ENCODE assay signal across 11 mouse cellular contexts in genomic region chr6:100197102-100197501, GRCm38 (mm10).
A peak's percentile ranks its signal among the peaks of the same experiment; 100 is the strongest.
DNase-seq lines count a peak whose midpoint lies in the region; ATAC-seq and TF ChIP-seq lines count a peak whose summit lies in the region.
"Had no signal": no experiment of that assay in that cellular context is flagged by ENCODE, and none has a peak within 500 bp of the region (broad histone marks: within the 10 kb centered on the region; RNA-seq: fewer than 3 reads in every experiment).

No protein-coding gene starts in this region.

- DNase-seq in forebrain, postnatal 0 days: no peak
- no peak for DNase-seq in lung, adult 2 months
- peak; percentile 41 for DNase-seq in gastrocnemius, postnatal 25 days
- DNase-seq in thymus, postnatal 4 days: no peak
- DNase-seq in adrenal gland, postnatal 10 days: no peak
- DNase-seq: adrenal gland, adult 8-10 months had no signal

- H3K36me3 ChIP-seq in forebrain, postnatal 0 days (ENCODE audit: insufficient read depth): no peaks in the 10 kb centered on the region
- H3K36me3 ChIP-seq in forebrain, embryonic 12.5 days (replicated peaks): no peaks in the 10 kb centered on the region
- no peaks in the 10 kb centered on the region for H3K36me3 ChIP-seq in lung, embryonic 15.5 days
- H3K36me3 ChIP-seq in neural tube, embryonic 14.5 days (ENCODE audit: control insufficient read depth, insufficient read depth, low read length): no peaks in the 10 kb centered on the region

- H3K9me3 ChIP-seq in forebrain, postnatal 0 days (ENCODE audit: low read length): no peaks in the 10 kb centered on the region
- no peaks in the 10 kb centered on the region for H3K9me3 ChIP-seq in forebrain, embryonic 12.5 days
- no peaks in the 10 kb centered on the region for H3K9me3 ChIP-seq in lung, embryonic 15.5 days
- H3K9me3 ChIP-seq in neural tube, embryonic 14.5 days (ENCODE audit: control insufficient read depth, low read length): no peaks in the 10 kb centered on the region

- ATAC-seq in forebrain, postnatal 0 days: peak; percentile 60
- no peak for ATAC-seq in forebrain, embryonic 12.5 days (ENCODE audit: low FRiP score)
- ATAC-seq in lung, embryonic 15.5 days (ENCODE audit: borderline replicate concordance, extremely low read depth, low FRiP score, low TSS enrichment): peak; percentile 80
- ATAC-seq in neural tube, embryonic 14.5 days (ENCODE audit: low read depth): 0 out of 2 replicates have a peak, but pooled peaks have one; percentile 31

- no peak overlapping the region for H3K9ac ChIP-seq in forebrain, postnatal 0 days
- H3K9ac ChIP-seq in forebrain, embryonic 12.5 days: no peak overlapping the region
- H3K9ac ChIP-seq in lung, embryonic 15.5 days: no peak overlapping the region
- no peak overlapping the region for H3K9ac ChIP-seq in neural tube, embryonic 14.5 days (replicated peaks; ENCODE audit: low read depth, low read length)

- no peak overlapping the region for H3K4me2 ChIP-seq in forebrain, postnatal 0 days (ENCODE audit: low read depth)
- no peak overlapping the region for H3K4me2 ChIP-seq in forebrain, embryonic 12.5 days
- no peak overlapping the region for H3K4me2 ChIP-seq in lung, embryonic 15.5 days
- no peak overlapping the region for H3K4me2 ChIP-seq in neural tube, embryonic 14.5 days (ENCODE audit: low read depth, low read length)
- H3K4me2 ChIP-seq: heart, embryonic 11.5 days had no signal

- no peak for TF ChIP-seq POLR2A in lung, adult 2 months (IDR thresholded peaks at IDR 0.05; ENCODE audit: borderline replicate concordance, extremely low read depth, low read depth, low read length)

- WGBS in forebrain, postnatal 0 days: 53% methylated on average over 5 of the region's 5 CpGs
- 85% methylated on average over 5 of the region's 5 CpGs for WGBS in forebrain, embryonic 12.5 days
- WGBS in lung, embryonic 15.5 days: 28% methylated on average over 5 of the region's 5 CpGs
- WGBS in lung, adult 2 months: 66% methylated on average over 5 of the region's 5 CpGs
- 36% methylated on average over 5 of the region's 5 CpGs for WGBS in neural tube, embryonic 14.5 days

- H3K4me3 ChIP-seq in forebrain, postnatal 0 days (ENCODE audit: low read depth, low read length): no peak overlapping the region
- H3K4me3 ChIP-seq in forebrain, embryonic 12.5 days (replicated peaks): no peak overlapping the region
- no peak overlapping the region for H3K4me3 ChIP-seq in lung, embryonic 15.5 days
- H3K4me3 ChIP-seq in lung, adult 2 months (replicated peaks; ENCODE audit: extremely low read depth, low read depth, low read length): no peak overlapping the region
- no peak overlapping the region for H3K4me3 ChIP-seq in neural tube, embryonic 14.5 days (ENCODE audit: low read depth, low read length)

- no peaks in the 10 kb centered on the region for H3K4me1 ChIP-seq in forebrain, postnatal 0 days (ENCODE audit: insufficient read depth)
- H3K4me1 ChIP-seq in forebrain, embryonic 12.5 days: peaks cover 15% of the 10 kb centered on the region
- H3K4me1 ChIP-seq in lung, embryonic 15.5 days: peaks cover 59% of the 10 kb centered on the region
- H3K4me1 ChIP-seq in lung, adult 2 months (ENCODE audit: control insufficient read depth, insufficient read depth, low read length): peaks cover 23% of the 10 kb centered on the region
- no peaks in the 10 kb centered on the region for H3K4me1 ChIP-seq in neural tube, embryonic 14.5 days (ENCODE audit: control insufficient read depth, insufficient read depth, low read length)

- no peak overlapping the region for H3K27ac ChIP-seq in forebrain, postnatal 0 days (ENCODE audit: low read depth, low read length)
- no peak overlapping the region for H3K27ac ChIP-seq in forebrain, embryonic 12.5 days
- peak overlapping the region; percentile 94 for H3K27ac ChIP-seq in lung, embryonic 15.5 days
- no peak overlapping the region for H3K27ac ChIP-seq in neural tube, embryonic 14.5 days (ENCODE audit: low read depth, low read length)
- H3K27ac ChIP-seq: macrophage had no signal

- TF ChIP-seq CTCF in forebrain, postnatal 0 days (IDR thresholded peaks at IDR 0.05; ENCODE audit: low read depth): no peak
- no peak for TF ChIP-seq CTCF in lung, adult 2 months (IDR thresholded peaks at IDR 0.05; ENCODE audit: insufficient read depth, low read length)

- no peaks in the 10 kb centered on the region for H3K27me3 ChIP-seq in forebrain, postnatal 0 days (ENCODE audit: insufficient read depth, low read length)
- H3K27me3 ChIP-seq in forebrain, embryonic 12.5 days: peaks cover 21% of the 10 kb centered on the region
- no peaks in the 10 kb centered on the region for H3K27me3 ChIP-seq in lung, embryonic 15.5 days
- no peaks in the 10 kb centered on the region for H3K27me3 ChIP-seq in neural tube, embryonic 14.5 days (ENCODE audit: control insufficient read depth, insufficient read depth, low read length)
